Mouse (Mus musculus) layer of hippocampus, adult 8-10 months (tissue): ENCODE measurements at regions not wholly inside any gene's neighbourhood (a gene's known extent, or its start where the extent isn't known, plus 50 kb on each side); places are given as distances from the start of the nearest gene placed in this dataset.

Source experiments
- DNase-seq, 2 experiments: peaks; one replicate each; pipeline ENCODE4 v3.0.0; 2022; ENCODE audit warnings: low spot score in 2 of 2

- no peak for DNase-seq
Observed at GRCm38 (mm10) chr2:116201248-116202223, 135.9 kb upstream of the Meis2 start.

- DNase-seq = no peak
Observed at GRCm38 (mm10) chr2:116200795-116201194, 135.2 kb upstream of the Meis2 start.

- peak; percentile 71 for DNase-seq
Observed at GRCm38 (mm10) chr2:116181861-116182260, 116.2 kb upstream of the Meis2 start.

GRCm38 (mm10) chr2:116177155-116177554 is 111.5 kb upstream of the Meis2 start:
- no peak for DNase-seq

- no peak for DNase-seq
Observed at GRCm38 (mm10) chr2:116165871-116166770, 100.5 kb upstream of the Meis2 start.
